ENCODE assay signal across 16 mouse cellular contexts in genomic region chr10:115332420-115332952, GRCm38 (mm10). TPM values are rescaled to one million over a fixed set of nuclear protein-coding genes. Genes with fewer than 3 reads are reported as not detected.
DNase-seq lines count a peak whose midpoint lies in the region; ATAC-seq and TF ChIP-seq lines count a peak whose summit lies in the region.
"Had no signal": no experiment of that assay in that cellular context is flagged by ENCODE, and none has a peak within 500 bp of the region (broad histone marks: within the 10 kb centered on the region; RNA-seq: fewer than 3 reads in every experiment).

No protein-coding gene starts in this region.

- no peaks in the 10 kb centered on the region for H3K9me3 ChIP-seq in heart, embryonic 12.5 days (replicated peaks)
- H3K9me3 ChIP-seq: forebrain, embryonic 12.5 days; midbrain, embryonic 10.5 days; stomach, embryonic 15.5 days had no signal

- H3ac ChIP-seq in myocyte (ENCODE audit: control insufficient read depth, insufficient read length): no peak overlapping the region

- H3K4me3 ChIP-seq in heart, embryonic 12.5 days: no peak overlapping the region
- no peak overlapping the region for H3K4me3 ChIP-seq in myocyte
- H3K4me3 ChIP-seq: forebrain, embryonic 12.5 days; left cerebral cortex, adult 2 months; midbrain, embryonic 10.5 days; stomach, embryonic 15.5 days had no signal

- ATAC-seq in heart, embryonic 12.5 days (ENCODE audit: insufficient number of reproducible peaks, low FRiP score): no peak

- no peak overlapping the region for H3K27ac ChIP-seq in heart, embryonic 12.5 days (ENCODE audit: poor library complexity, severe bottlenecking)
- H3K27ac ChIP-seq: forebrain, embryonic 12.5 days; left cerebral cortex, adult 2 months; midbrain, embryonic 10.5 days; stomach, embryonic 15.5 days had no signal

- peak; percentile 49 for TF ChIP-seq POLR2A in myocyte (IDR thresholded peaks at IDR 0.05; ENCODE audit: insufficient read length, low read depth)

- H3K79me2 ChIP-seq in myocyte (ENCODE audit: control insufficient read depth, insufficient read depth): no peaks in the 10 kb centered on the region

- H3K27me3 ChIP-seq in heart, embryonic 12.5 days (replicated peaks): no peaks in the 10 kb centered on the region
- H3K27me3 ChIP-seq in myocyte (ENCODE audit: control insufficient read depth, insufficient read depth, insufficient read length): no peaks in the 10 kb centered on the region
- H3K27me3 ChIP-seq: forebrain, embryonic 12.5 days; stomach, embryonic 15.5 days had no signal

- H3K4me2 ChIP-seq in heart, embryonic 12.5 days: no peak overlapping the region
- peak overlapping the region; percentile 62 for H3K4me2 ChIP-seq in myocyte (ENCODE audit: low read depth)
- H3K4me2 ChIP-seq: forebrain, embryonic 12.5 days; lung, embryonic 14.5 days; stomach, embryonic 15.5 days had no signal

- WGBS in heart, embryonic 12.5 days: 74% methylated on average over 8 of the region's 8 CpGs

- DNase-seq in heart, adult 18-20 months: peak; percentile 49 to 63
- DNase-seq in CD4-positive, CD25-positive, alpha-beta regulatory T cell, adult 2 months (ENCODE audit: low read depth, low spot score): peak; percentile 53
- DNase-seq in adipocyte (ENCODE audit: low spot score): peak; percentile 70
- DNase-seq in right cerebral cortex, postnatal 25 days: no peak
- DNase-seq in embryo, embryonic 10 days (ENCODE audit: low spot score): no peak
- DNase-seq: cerebellum, adult 9-11 months; kidney, adult 2 months; kidney, postnatal 4 days; lung, embryonic 14.5 days; thymus, postnatal 36 days had no signal

- no peaks in the 10 kb centered on the region for H3K36me3 ChIP-seq in heart, embryonic 12.5 days
- no peaks in the 10 kb centered on the region for H3K36me3 ChIP-seq in myocyte (ENCODE audit: control insufficient read depth, insufficient read depth)
- H3K36me3 ChIP-seq: forebrain, embryonic 12.5 days; midbrain, embryonic 10.5 days; stomach, embryonic 15.5 days had no signal

- H3K9ac ChIP-seq in heart, embryonic 12.5 days: no peak overlapping the region
- H3K9ac ChIP-seq: forebrain, embryonic 12.5 days; lung, embryonic 14.5 days; stomach, embryonic 15.5 days had no signal

- H3K4me1 ChIP-seq in heart, embryonic 12.5 days (replicated peaks): no peaks in the 10 kb centered on the region
- H3K4me1 ChIP-seq: forebrain, embryonic 12.5 days; midbrain, embryonic 10.5 days; stomach, embryonic 15.5 days had no signal

TF ChIP-seq in myocyte, 11 proteins besides CTCF, POLR2A, EP300 and RAD21:
- TF ChIP-seq SRF (IDR thresholded peaks at IDR 0.05; ENCODE audit: control insufficient read depth, insufficient read length, low read depth): peak; percentile 72
- TF ChIP-seq USF1 (IDR thresholded peaks at IDR 0.05; ENCODE audit: low read depth): peak; percentile 92
- TF ChIP-seq REST (IDR thresholded peaks at IDR 0.05; ENCODE audit: insufficient read depth, insufficient read length): no peak
- peak; percentile 53 for TF ChIP-seq POLR2AphosphoS2 (IDR thresholded peaks at IDR 0.05; ENCODE audit: insufficient read length, low read depth)
- TF ChIP-seq CEBPB (IDR thresholded peaks at IDR 0.05; ENCODE audit: insufficient read depth, poor library complexity, severe bottlenecking): no peak
- peak; percentile 70 for TF ChIP-seq MAX (IDR thresholded peaks at IDR 0.05; ENCODE audit: low read depth)

RNA-seq across cellular contexts. Expression of gene Rab21, which starts 17.1 kb away (rescaled TPM):
- total RNA-seq in heart, adult 18-20 months (2021): 10 to 100 TPM; 77.8 to 81.0 TPM
- 6.0 and 7.4 TPM in 2 replicates for polyA plus RNA-seq in heart, embryonic 12.5 days (2016; fragmentation: Nextera tagmentation; extraction: Ambion mirVana)
- 16.9 TPM for polyA plus RNA-seq in myocyte (2012; fragmentation: generic; extraction: Trizol)

RNA-seq across cellular contexts. Expression of gene Tmem19, which starts 29.8 kb away (rescaled TPM):
- 10 to 100 TPM; 11.2 to 16.9 TPM for total RNA-seq in heart, adult 18-20 months (2021)
- polyA plus RNA-seq in heart, embryonic 12.5 days (2016; fragmentation: Nextera tagmentation; extraction: Ambion mirVana): 22.9 and 24.1 TPM in 2 replicates
- 18.0 TPM for polyA plus RNA-seq in myocyte (2012; fragmentation: generic; extraction: Trizol)

RNA-seq across cellular contexts. Expression of gene Thap2, which starts 51.8 kb away (rescaled TPM):
- 1 to 10 TPM; 8.7 to 9.3 TPM for total RNA-seq in heart, adult 18-20 months (2021)
- polyA plus RNA-seq in heart, embryonic 12.5 days (2016; fragmentation: Nextera tagmentation; extraction: Ambion mirVana): 16.2 and 18.2 TPM in 2 replicates
- polyA plus RNA-seq in myocyte (2012; fragmentation: generic; extraction: Trizol): 5.8 TPM

RNA-seq across cellular contexts. Expression of gene Zfc3h1, which starts 52.3 kb away (rescaled TPM):
- total RNA-seq in heart, adult 18-20 months (2021): 10 to 100 TPM; 10.7 to 12.8 TPM
- polyA plus RNA-seq in heart, embryonic 12.5 days (2016; fragmentation: Nextera tagmentation; extraction: Ambion mirVana): 18.8 and 19.5 TPM in 2 replicates
- 9.0 TPM for polyA plus RNA-seq in myocyte (2012; fragmentation: generic; extraction: Trizol)

Comparison
In these comparisons a context has a peak if more than half of its experiments do, and no peak if none do; other contexts are left out.
1. DNase-seq: peak in heart, adult 18-20 months (2 of 2), CD4-positive, CD25-positive, alpha-beta regulatory T cell, adult 2 months (single experiment) and adipocyte (single experiment); none in right cerebral cortex, postnatal 25 days (single experiment) and embryo, embryonic 10 days (single experiment).